Mouse (Mus musculus) liver, embryonic 14.5 days (tissue): Measurements from ENCODE around the gene Adgrg5.

ENCODE experiments used
- CTCF ChIP-seq: IDR thresholded peaks from 2 replicates; pipeline ENCODE4 v1.5.1; 2016; ENCODE audit warnings: antibody characterized with exemption, low read depth, control low read depth
- EP300 ChIP-seq: IDR thresholded peaks from 2 replicates; pipeline ENCODE4 v1.6.1; 2016; ENCODE audit warnings: antibody characterized with exemption, low read depth

- TF ChIP-seq CTCF (no peak), EP300 (no peak)
These were observed 10.4 kb downstream of the Adgrg5 start for GRCm38 (mm10) chr8:94933918-94934317.
